Mouse (Mus musculus) heart, adult 2 months (tissue): ENCODE results near the gene Pcgf6. TPM values are rescaled to one million over a fixed set of nuclear protein-coding genes. Genes with fewer than 3 reads are reported as not detected.
A peak's percentile ranks its signal among the peaks of the same experiment; 100 is the strongest.

ENCODE experiments used
- DNase-seq, 2 experiments: peaks; one replicate each; pipeline ENCODE4 v3.0.0; 2021
- H3K27ac ChIP-seq: fragments of 200-600 bp; 2 replicates; pipeline ENCODE4 v1.8.1; 2022
- H3K27me3 ChIP-seq: fragments of 200-500 bp; 2 replicates; pipeline ENCODE4 v1.6.1; 2012; ENCODE audit warnings: mild to moderate bottlenecking, low read length, inconsistent platforms, mixed read lengths; ENCODE audit not compliant: control insufficient read depth, insufficient read depth
- H3K36me3 ChIP-seq: fragments of 200-500 bp; 2 replicates; pipeline ENCODE4 v1.6.1; 2012; ENCODE audit warnings: low read length, inconsistent platforms; ENCODE audit not compliant: control insufficient read depth, insufficient read depth
- H3K4me1 ChIP-seq: fragments of 200-500 bp; 2 replicates; pipeline ENCODE4 v1.6.1; 2011; ENCODE audit warnings: low read length; ENCODE audit not compliant: control insufficient read depth, insufficient read depth
- H3K4me3 ChIP-seq: fragments of 200-600 bp; 2 replicates; pipeline ENCODE4 v1.8.1; 2022
- H3K79me2 ChIP-seq: fragments of 200-500 bp; replicated peaks from 2 replicates; pipeline ENCODE4 v1.6.1; 2012; ENCODE audit warnings: mild to moderate bottlenecking, inconsistent platforms, low read length, moderate library complexity, mixed read lengths; ENCODE audit not compliant: control insufficient read depth, insufficient read depth
- H3K9ac ChIP-seq: fragments of 200-500 bp; 2 replicates; pipeline ENCODE4 v1.6.1; 2012; ENCODE audit warnings: low read depth, mild to moderate bottlenecking, control low read depth, inconsistent platforms, low read length, mixed read lengths
- CTCF ChIP-seq: fragments of 200-600 bp; IDR thresholded peaks from 2 replicates; pipeline ENCODE4 v1.8.1; 2022; ENCODE audit warnings: antibody characterized with exemption, mild to moderate bottlenecking, moderate library complexity
- EP300 ChIP-seq: fragments of 200-500 bp; IDR thresholded peaks from 2 replicates; pipeline ENCODE4 v1.6.1; 2011; ENCODE audit warnings: low read depth, low read length, control low read depth; ENCODE audit not compliant: insufficient read depth
- POLR2A ChIP-seq: fragments of 200-500 bp; IDR thresholded peaks from 2 replicates; pipeline ENCODE4 v1.6.1; 2011; ENCODE audit warnings: mild to moderate bottlenecking, low read depth, low read length, control low read depth; ENCODE audit not compliant: insufficient read depth
- WGBS: fragments of 180-500 bp; shearing (Covaris S2); methylation state at CpG from one replicate; pipeline ENCODE4 v1.1.7; 2018; 5-methylcytosine and 5-hydroxymethylcytosine counted together
- intact Hi-C: fragments of 180-260 bp; cut with DNase I; formaldehyde crosslinking; loops from one replicate; pipeline ENCODE4 v1.15.1; 2025
- polyA plus RNA-seq: library from polyadenylated mRNA; depleted of rRNA; stranded (reverse); fragments of >200 nt; gene quantifications from 2 replicates; pipeline ENCODE4 v1.2.3, GENCODE M21; 2012
- total RNA-seq, 2 experiments: library from RNA; stranded (reverse); gene quantifications; 2 replicates each; pipeline ENCODE4 v1.2.3; 2021

Gene Pcgf6
- total and polyA plus RNA-seq, 3 experiments: 2.5 to 3.2 (median 2.7) TPM

GRCm38 (mm10) chr19:47015396-47015795 is 35.3 kb downstream of the Pcgf6 start:
- Histone ChIP-seq H3K27me3 (peaks cover 20% of the 10 kb centered on the region), H3K36me3 (no peaks in the 10 kb centered on the region)

DNA sequence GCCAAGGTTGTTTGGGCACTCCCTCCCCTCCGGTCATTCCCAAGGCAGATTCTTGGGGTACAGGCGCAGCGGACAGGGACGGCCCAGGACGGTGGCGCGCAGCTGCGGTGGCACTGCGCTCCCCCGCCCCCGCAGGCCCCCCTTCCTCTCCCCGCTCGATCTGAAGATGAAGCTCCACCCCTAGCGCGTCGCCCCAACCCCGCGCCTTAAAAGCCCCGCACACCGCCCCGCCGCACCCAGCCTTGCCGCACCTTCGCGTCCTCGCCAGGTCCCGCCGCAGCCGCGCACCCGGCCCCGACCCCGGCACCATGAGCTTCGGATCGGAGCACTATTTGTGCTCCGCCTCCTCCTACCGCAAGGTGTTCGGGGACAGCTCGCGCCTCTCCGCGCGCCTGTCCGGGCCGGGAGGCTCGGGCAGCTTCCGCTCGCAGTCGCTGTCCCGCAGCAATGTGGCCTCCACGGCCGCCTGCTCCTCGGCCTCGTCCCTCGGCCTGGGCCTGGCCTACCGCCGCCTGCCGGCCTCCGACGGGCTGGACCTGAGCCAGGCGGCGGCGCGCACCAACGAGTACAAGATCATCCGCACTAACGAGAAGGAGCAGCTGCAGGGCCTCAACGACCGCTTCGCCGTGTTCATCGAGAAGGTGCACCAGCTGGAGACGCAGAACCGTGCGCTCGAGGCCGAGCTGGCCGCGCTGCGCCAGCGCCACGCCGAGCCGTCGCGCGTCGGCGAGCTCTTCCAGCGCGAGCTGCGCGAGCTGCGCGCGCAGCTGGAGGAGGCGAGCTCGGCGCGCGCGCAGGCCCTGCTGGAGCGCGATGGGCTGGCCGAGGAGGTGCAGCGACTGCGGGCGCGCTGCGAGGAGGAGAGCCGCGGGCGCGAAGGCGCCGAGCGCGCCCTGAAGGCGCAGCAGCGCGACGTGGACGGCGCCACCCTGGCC is 36.0 kb downstream of the Pcgf6 start, which contains the start of the genes Ina and Nt5c2:
TSS of gene Ina (plus strand) at position 252 of the 935 bp plus-strand sequence.
TSS of gene Nt5c2 (minus strand) at position 707 of the 935 bp plus-strand sequence.
- H3K27ac ChIP-seq: no peak within 1 kb of the TSS
- WGBS: 2% methylated on average over 117 of the region's 124 CpGs
- DNase-seq: peak; percentile 22 to 28
- no peaks in the 10 kb centered on the region for H3K79me2 ChIP-seq
- no peak within 1 kb of the TSS for H3K9ac ChIP-seq
- peaks cover 20% of the 10 kb centered on the region for H3K27me3 ChIP-seq
- TF ChIP-seq CTCF (no peak), EP300 (no peak), POLR2A (no peak)
- no peak within 1 kb of the TSS for H3K4me3 ChIP-seq
- H3K36me3 ChIP-seq: no peaks in the 10 kb centered on the region
- no peaks in the 10 kb centered on the region; the same call in 1 of the 2 replicates for H3K4me1 ChIP-seq
- intact Hi-C loops: no loop called here

More at GRCm38 (mm10) chr19:47015396-47015795, 35.3 kb downstream of the Pcgf6 start:
- no peak for DNase-seq
- WGBS: 2% methylated on average over 37 of the region's 37 CpGs
- H3K4me3 ChIP-seq: no peak overlapping the region
- no peaks in the 10 kb centered on the region; the same call in 1 of the 2 replicates for H3K4me1 ChIP-seq
- H3K9ac ChIP-seq: no peak overlapping the region
- no peaks in the 10 kb centered on the region for H3K79me2 ChIP-seq
- no peak overlapping the region for H3K27ac ChIP-seq
- intact Hi-C loops: no loop called here
- TF ChIP-seq POLR2A (no peak), EP300 (no peak), CTCF (no peak)

DNA sequence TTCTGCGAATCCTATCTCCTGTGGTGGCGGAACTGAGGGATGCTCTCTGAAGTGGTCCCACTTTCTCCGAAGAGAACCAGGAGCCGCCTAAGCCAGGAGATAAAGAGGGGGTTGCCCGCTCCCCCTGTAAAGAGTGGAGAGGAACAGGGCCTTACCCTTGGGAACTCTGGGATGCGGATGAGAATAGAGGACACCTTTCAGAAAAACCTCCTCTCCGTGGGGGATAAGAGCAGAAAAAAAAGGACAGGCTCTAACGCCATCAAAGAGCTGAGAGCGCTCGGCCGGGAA is 36.6 kb downstream of the Pcgf6 start:
- H3K79me2 ChIP-seq: no peaks in the 10 kb centered on the region
- 3% methylated on average over 11 of the region's 11 CpGs for WGBS
- peaks cover 20% of the 10 kb centered on the region for H3K27me3 ChIP-seq
- no peaks in the 10 kb centered on the region for H3K36me3 ChIP-seq
- H3K9ac ChIP-seq: no peak overlapping the region
- no peak overlapping the region for H3K4me3 ChIP-seq
- no peak for DNase-seq
- intact Hi-C loops: no loop called here
- H3K27ac ChIP-seq: no peak overlapping the region
- H3K4me1 ChIP-seq: no peaks in the 10 kb centered on the region; the same call in 1 of the 2 replicates
- TF ChIP-seq EP300 (no peak), POLR2A (no peak), CTCF (no peak)

DNA sequence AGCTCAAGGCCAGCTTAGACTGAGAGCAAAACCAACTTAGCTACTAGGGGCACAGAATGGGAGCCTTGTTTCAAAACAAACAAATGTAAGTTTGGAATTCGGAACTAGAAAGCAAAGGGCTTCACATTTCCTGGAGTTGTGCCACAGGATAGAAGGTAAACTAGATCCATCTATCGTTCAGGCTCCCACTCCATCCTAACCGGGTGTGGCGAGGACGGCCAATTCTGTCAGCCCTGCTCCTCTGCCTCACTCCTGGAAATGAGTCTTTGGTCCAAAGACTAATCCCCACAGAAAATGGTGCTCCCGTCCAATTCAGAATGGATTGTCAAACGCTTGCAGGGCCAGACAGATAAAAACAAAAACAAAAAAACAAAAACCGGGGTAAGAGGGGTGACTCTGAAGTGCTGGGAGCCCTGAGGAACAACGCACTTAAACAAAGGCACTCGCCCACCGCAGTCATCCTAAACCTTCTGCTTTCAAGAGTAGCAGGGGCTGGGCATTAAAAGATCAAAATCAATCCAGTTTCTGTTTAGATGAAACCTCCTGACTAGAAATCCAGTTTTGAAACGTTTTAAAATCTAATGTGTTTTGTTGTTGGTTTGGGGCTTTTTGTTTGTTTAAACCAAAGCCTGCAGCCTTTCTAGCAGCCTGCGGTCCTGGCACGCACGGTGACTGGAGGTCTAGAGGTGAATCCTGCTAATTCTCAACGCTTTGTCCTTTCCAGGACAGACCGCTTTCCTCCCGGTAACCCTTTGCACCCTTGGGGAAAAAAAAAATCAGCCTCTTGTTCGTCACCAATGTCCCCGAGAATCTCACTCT is 37.2 kb downstream of the Pcgf6 start:
- Histone ChIP-seq H3K79me2 (no peaks in the 10 kb centered on the region), H3K27ac (no peak overlapping the region), H3K27me3 (peaks cover 20% of the 10 kb centered on the region), H3K36me3 (no peaks in the 10 kb centered on the region), H3K4me1 (no peaks in the 10 kb centered on the region; the same call in 1 of the 2 replicates), H3K4me3 (no peak overlapping the region), H3K9ac (no peak overlapping the region)
- intact Hi-C loops: no loop called here
- DNase-seq: no peak
- no peak for TF ChIP-seq EP300
- TF ChIP-seq CTCF: no peak
- TF ChIP-seq POLR2A: no peak
- WGBS: 13% methylated on average over 20 of the region's 20 CpGs

GRCm38 (mm10) chr19:47012521-47013130 is 38.1 kb downstream of the Pcgf6 start:
- intact Hi-C loops: no loop called here
- Histone ChIP-seq H3K27ac (no peak overlapping the region), H3K9ac (no peak overlapping the region), H3K36me3 (no peaks in the 10 kb centered on the region), H3K27me3 (peaks cover 20% of the 10 kb centered on the region), H3K79me2 (no peaks in the 10 kb centered on the region), H3K4me1 (no peaks in the 10 kb centered on the region; the same call in 1 of the 2 replicates), H3K4me3 (no peak overlapping the region)
- DNase-seq: no peak
- 76% methylated on average over 15 of the region's 15 CpGs for WGBS
- no peak for TF ChIP-seq CTCF
- no peak for TF ChIP-seq EP300
- no peak for TF ChIP-seq POLR2A
